ENCODE assay signal across 22 mouse cellular contexts in the genomic region with DNA sequence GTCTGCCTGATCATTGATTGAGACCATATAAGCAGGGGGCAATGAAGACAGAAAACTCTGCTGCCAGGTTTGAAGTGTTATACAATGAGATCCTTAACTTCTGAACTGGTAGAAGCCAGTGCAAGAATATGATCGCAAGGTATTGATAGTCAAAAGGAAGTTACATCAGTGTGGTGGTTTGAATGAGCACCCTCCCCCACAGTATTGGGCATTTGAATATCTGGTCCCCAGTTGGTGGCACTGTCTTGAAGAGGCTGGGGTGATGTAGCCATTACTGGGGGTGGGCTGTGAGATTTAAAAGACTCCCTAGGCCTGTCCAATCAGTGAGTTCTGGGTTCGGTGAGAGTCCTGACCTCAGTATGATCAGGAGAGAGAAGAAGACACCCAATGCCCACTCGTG. TPM values are rescaled to one million over a fixed set of nuclear protein-coding genes. Genes with fewer than 3 reads are reported as not detected.
DNase-seq lines count a peak whose midpoint lies in the region; ATAC-seq lines count a peak whose summit lies in the region.
"Had no signal": no experiment of that assay in that cellular context is flagged by ENCODE, and none has a peak within 500 bp of the region (broad histone marks: within the 10 kb centered on the region; RNA-seq: fewer than 3 reads in every experiment).

No protein-coding gene starts in this region.

- intact Hi-C loops in left cerebral cortex, postnatal 10 days (cut with DNase I), result no loop called here

- no peak for ATAC-seq in lung, embryonic 15.5 days (ENCODE audit: borderline replicate concordance, extremely low read depth, low FRiP score, low TSS enrichment)
- ATAC-seq in inflammation-experienced regulatory T-cells, adult 6 months, result peak; percentile 36
- ATAC-seq: forebrain, embryonic 15.5 days; midbrain, embryonic 16.5 days had no signal

- no peaks in the 10 kb centered on the region for H3K9me3 ChIP-seq in lung, embryonic 15.5 days
- H3K9me3 ChIP-seq: embryonic facial prominence, embryonic 15.5 days; forebrain, embryonic 15.5 days; hindbrain, embryonic 12.5 days; limb, embryonic 15.5 days had no signal

- H3K4me2 ChIP-seq in lung, embryonic 15.5 days, result no peak overlapping the region
- H3K4me2 ChIP-seq: embryonic facial prominence, embryonic 15.5 days; forebrain, embryonic 15.5 days; hindbrain, embryonic 12.5 days; limb, embryonic 15.5 days had no signal

- no peak for DNase-seq in lung, postnatal 25 days (ENCODE audit: low spot score)
- DNase-seq in CD4-positive, CD25-positive, alpha-beta regulatory T cell, adult 2 months (ENCODE audit: low read depth, low spot score), result peak; percentile 48
- peak; percentile 31 for DNase-seq in naive thymus-derived CD4-positive, alpha-beta T cell, adult 2 months (ENCODE audit: low read depth)
- no peak for DNase-seq in left cerebral cortex, postnatal 10 days (ENCODE audit: extremely low spot score in 1 of 2, low spot score in 2 of 2)
- no peak for DNase-seq in cerebellum, adult 11-12 months
- DNase-seq: adrenal gland, postnatal 14 days; cerebellum, adult 9-10 months; gastrocnemius, postnatal 36 days; kidney, adult 8-10 months; kidney, postnatal 10 days; left cerebral cortex, postnatal 4 days; lung, postnatal 10 days; right cerebral cortex, adult 18-20 months had no signal

- no peaks in the 10 kb centered on the region for H3K36me3 ChIP-seq in lung, embryonic 15.5 days
- H3K36me3 ChIP-seq: forebrain, embryonic 15.5 days had no signal

- H3K27ac ChIP-seq in lung, embryonic 15.5 days, result peak overlapping the region; percentile 41
- H3K27ac ChIP-seq: embryonic facial prominence, embryonic 15.5 days; forebrain, embryonic 15.5 days; hindbrain, embryonic 12.5 days; left cerebral cortex, adult 2 months; limb, embryonic 15.5 days had no signal

- H3K27me3 ChIP-seq in lung, embryonic 15.5 days, result no peaks in the 10 kb centered on the region
- H3K27me3 ChIP-seq: embryonic facial prominence, embryonic 15.5 days; forebrain, embryonic 15.5 days; hindbrain, embryonic 12.5 days; limb, embryonic 15.5 days had no signal

- H3K9ac ChIP-seq in lung, embryonic 15.5 days, result no peak overlapping the region
- H3K9ac ChIP-seq: embryonic facial prominence, embryonic 15.5 days; forebrain, embryonic 15.5 days; hindbrain, embryonic 12.5 days; limb, embryonic 15.5 days had no signal

- H3K4me1 ChIP-seq in lung, embryonic 15.5 days, result peaks cover 13% of the 10 kb centered on the region; the same call in 1 of the 2 replicates

- no peak overlapping the region for H3K4me3 ChIP-seq in lung, embryonic 15.5 days
- H3K4me3 ChIP-seq: embryonic facial prominence, embryonic 15.5 days; forebrain, embryonic 15.5 days; hindbrain, embryonic 12.5 days; left cerebral cortex, adult 2 months; limb, embryonic 15.5 days; myocyte had no signal

- WGBS in lung, embryonic 15.5 days, result 93% methylated on average over 3 of the region's 3 CpGs

RNA-seq across cellular contexts. Expression of a gene that starts 27.5 kb away (rescaled TPM):
- polyA plus RNA-seq in lung, embryonic 15.5 days (2015; fragmentation: Nextera tagmentation; extraction: Ambion mirVana), result 5.8 and 6.3 TPM in 2 replicates
- 10 to 100 TPM in 2 of 3 experiments, 1 to 10 TPM in 1; 9.4 to 29.1 (median 16.7) TPM for polyA plus RNA-seq in inflammation-experienced regulatory T-cells, adult 6 months (2017; shearing (Covaris generic))
- total RNA-seq in left cerebral cortex, postnatal 10 days (2021), result 10 to 100 TPM; 14.4 to 15.4 TPM

Comparison
In these comparisons a context has a peak if more than half of its experiments do, and no peak if none do; other contexts are left out.
1. DNase-seq: peak in CD4-positive, CD25-positive, alpha-beta regulatory T cell, adult 2 months (single experiment) and naive thymus-derived CD4-positive, alpha-beta T cell, adult 2 months (single experiment); none in lung, postnatal 25 days (single experiment), left cerebral cortex, postnatal 10 days (0 of 2) and cerebellum, adult 11-12 months (single experiment).